Mouse (Mus musculus) left cerebral cortex, adult 6 months (tissue): ENCODE measurements around the gene Opn1sw. TPM values are rescaled to one million over a fixed set of nuclear protein-coding genes. Genes with fewer than 3 reads are reported as not detected.

Experiments
- long read RNA-seq, 2 experiments: library from polyadenylated mRNA; unstranded; transcript quantifications; one replicate each; pipeline ENCODE4 v2.0.0; 2019 to 2020
- polyA plus RNA-seq: library from polyadenylated mRNA; unstranded; fragments of <200 nt; fragmentation: Nextera tagmentation; gene quantifications from 2 replicates; pipeline ENCODE4 v1.2.3, GENCODE M21; 2021

Gene Opn1sw
- 0.09 and 0.18 TPM in 2 replicates for polyA plus RNA-seq
- long read RNA-seq, experiment 1, partial matches to known transcripts, result 0 of 1 reads
- long read RNA-seq, experiment 1, other reads (novel, unspliced or antisense), result 1 of 1 reads
- long read RNA-seq, experiment 2, partial matches to known transcripts, result 0 of 1 reads
- long read RNA-seq, experiment 2, other reads (novel, unspliced or antisense), result 1 of 1 reads

DNA sequence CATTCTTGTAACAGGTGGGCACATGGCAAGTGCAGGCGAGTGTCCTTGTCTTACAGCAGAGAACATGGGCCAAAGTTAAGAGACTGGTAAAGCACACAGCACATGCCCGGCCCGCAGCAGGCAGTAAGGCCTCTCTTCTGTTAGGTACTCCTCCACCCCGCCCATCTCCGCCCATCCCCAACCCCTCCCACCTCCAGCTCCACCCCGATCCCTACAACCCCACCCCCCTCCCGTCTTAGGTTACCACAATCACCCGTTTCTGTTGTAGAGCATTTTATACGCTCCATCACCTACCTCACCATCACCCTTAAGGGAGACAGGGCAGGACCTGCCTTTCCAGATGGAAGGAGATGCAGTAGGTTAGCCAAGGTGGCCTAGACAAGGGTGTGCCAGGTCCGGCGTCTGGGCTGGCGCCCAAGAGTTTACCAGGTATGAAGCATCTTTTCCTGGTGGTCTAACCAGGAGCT lies at the start of gene Opn1sw:
Gene Opn1sw (minus strand): TSS at position 417 of the 467 bp plus-strand sequence.

DNA sequence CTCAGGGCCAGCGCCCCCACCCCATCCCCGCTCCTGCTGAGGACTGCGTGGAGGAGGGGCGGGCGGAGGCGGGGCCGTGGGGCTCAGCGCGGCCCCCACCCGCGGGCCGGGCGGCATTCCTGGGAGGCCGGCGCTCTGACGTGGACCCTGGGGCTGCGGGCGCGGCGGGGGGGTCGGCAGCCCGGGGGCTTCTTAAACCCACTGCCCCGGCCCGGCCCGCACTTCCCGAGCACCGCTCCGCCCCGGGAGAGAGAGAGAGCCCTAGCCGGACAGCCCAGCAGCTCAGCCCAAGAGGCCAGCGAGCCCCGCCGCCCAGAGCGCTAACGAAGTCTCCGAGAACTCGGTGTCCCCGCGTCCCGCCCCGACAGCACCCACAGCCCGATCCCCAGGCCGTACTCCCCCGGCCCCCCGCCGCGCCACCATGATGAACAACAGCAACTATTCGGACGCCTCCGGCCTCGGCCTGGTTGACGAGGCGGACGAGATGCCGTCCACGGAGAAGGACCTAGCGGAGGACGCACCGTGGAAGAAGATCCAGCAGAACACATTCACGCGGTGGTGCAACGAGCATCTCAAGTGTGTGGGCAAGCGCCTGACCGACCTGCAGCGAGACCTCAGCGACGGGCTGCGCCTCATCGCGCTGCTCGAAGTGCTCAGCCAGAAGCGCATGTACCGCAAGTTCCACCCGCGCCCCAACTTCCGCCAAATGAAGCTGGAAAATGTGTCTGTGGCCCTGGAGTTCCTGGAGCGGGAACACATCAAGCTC lies 45.0 kb upstream of the Opn1sw start, which contains the start of gene Flnc:
Gene Flnc (plus strand): TSS at position 219 of the 766 bp plus-strand sequence.

DNA sequence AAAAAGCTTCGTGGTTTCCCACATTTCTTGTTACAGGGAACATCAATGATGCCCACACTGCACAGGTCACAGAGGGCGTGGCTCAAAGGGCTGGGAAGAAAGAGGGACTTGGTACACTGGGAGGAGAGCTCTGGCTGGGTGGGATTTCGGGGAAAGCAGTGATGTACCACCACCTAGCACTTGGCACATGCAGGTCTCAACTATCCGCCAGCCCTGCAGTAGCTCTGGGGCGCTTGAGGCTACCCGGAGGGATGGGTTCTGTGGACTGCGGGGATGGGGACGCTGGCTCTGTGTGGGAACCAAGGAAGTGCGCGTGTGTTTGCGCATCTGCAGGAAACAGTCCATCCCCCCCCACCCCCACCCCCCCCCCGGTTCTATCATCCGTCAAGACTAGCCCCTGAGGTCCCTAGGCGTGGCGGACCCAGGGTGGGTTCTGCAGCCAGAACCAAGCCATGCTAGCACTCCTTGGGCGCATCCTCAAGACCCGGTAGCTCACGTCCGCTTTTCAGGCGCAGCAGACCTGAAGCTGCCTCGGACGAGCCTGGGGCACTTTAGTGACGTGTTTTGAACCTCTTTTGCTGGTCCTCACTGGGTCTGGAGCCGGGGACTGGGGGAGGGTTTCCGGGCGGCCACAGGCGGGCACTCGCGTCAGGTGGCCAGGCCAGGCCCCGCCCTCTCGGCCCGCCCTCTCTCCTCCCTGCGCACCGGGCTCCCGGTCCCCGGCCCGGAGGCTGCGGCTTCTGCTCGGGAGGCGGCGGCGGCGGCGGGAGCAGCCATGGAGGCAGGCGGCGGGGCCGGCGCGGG lies 7.8 kb upstream of the Opn1sw start, which contains the start of gene Ccdc136:
Gene Ccdc136 (plus strand): TSS at position 400 of the 804 bp plus-strand sequence.

DNA sequence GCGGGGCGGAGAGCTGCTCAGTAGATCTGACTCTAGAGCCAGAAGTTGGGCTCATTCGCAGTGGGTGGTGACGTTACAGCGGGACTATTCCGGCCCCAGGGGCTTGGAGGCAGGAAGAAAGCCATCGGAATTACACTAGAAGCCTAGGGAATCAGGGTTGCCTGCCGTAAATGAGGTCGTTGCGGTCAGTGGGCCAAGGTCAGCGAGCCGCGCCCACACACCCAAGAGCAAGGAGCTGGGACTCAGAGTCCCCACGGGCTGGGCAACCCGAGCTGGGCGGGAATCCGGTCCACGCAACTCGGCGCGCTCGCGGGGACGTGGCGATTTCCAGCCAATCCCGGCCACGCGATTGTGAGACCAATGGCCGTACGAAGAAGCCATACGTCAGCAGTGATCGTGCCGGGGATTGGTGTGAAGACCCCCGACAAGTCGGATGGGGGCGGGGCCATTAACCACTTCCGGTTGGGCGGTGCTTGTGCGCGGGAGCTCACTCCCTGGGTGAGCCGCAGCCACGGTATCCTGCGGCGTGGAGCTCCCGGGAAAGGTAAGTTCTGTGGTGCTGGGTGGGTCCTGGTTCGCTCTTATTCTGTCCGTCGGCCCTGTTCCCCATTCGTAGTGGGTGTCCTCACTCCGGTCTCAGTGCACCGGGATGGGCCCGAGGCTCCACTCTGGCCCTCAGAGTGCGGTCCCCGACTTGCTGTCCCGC lies 40.5 kb downstream of the Opn1sw start, which contains the start of gene Calu:
Gene Calu (plus strand): TSS at position 405 of the 706 bp plus-strand sequence.

Other genes with a start within 250 kb of the Opn1sw start
- 7.7 and 11.4 TPM in 2 replicates for gene Rbm28, start 223.5 kb downstream of the Opn1sw start, polyA plus RNA-seq
- gene Prrt4, start 208.9 kb downstream of the Opn1sw start, polyA plus RNA-seq, result 0.48 and 1.5 TPM in 2 replicates
- gene Impdh1, start 172.1 kb downstream of the Opn1sw start, polyA plus RNA-seq, result 15.1 and 32.0 TPM in 2 replicates
- gene Hilpda, start 116.0 kb downstream of the Opn1sw start, polyA plus RNA-seq, result 19.4 and 21.0 TPM in 2 replicates
- gene Fam71f2, start 108.9 kb downstream of the Opn1sw start, polyA plus RNA-seq, result 0.31 and 0.34 TPM in 2 replicates
- gene Fam71f1, start 69.3 kb downstream of the Opn1sw start, polyA plus RNA-seq, result not detected in 2 replicates
- 26.4 and 32.2 TPM in 2 replicates for gene Calu, start 40.4 kb downstream of the Opn1sw start, polyA plus RNA-seq
- 26.1 and 97.9 TPM in 2 replicates for gene Ccdc136, start 7.8 kb upstream of the Opn1sw start, polyA plus RNA-seq
- gene Flnc, start 44.8 kb upstream of the Opn1sw start, polyA plus RNA-seq, result 0.12 and 0.74 TPM in 2 replicates
- gene Atp6v1f, start 79.2 kb upstream of the Opn1sw start, polyA plus RNA-seq, result 835 and 900 TPM in 2 replicates
- gene Atp6v1fnb, start 83.0 kb upstream of the Opn1sw start, polyA plus RNA-seq, result not detected in 2 replicates
- 0.30 and 0.42 TPM in 2 replicates for gene Kcp, start 119.5 kb upstream of the Opn1sw start, polyA plus RNA-seq
- 2.1 and 3.3 TPM in 2 replicates for gene Irf5, start 138.2 kb upstream of the Opn1sw start, polyA plus RNA-seq
- 22.8 and 35.0 TPM in 2 replicates for gene Tnpo3, start 221.4 kb upstream of the Opn1sw start, polyA plus RNA-seq